Mouse (Mus musculus): ENCODE data around the gene Mrln. TPM values are rescaled to one million over a fixed set of nuclear protein-coding genes. Genes with fewer than 3 reads are reported as not detected.

Gene Mrln
- total RNA-seq, 2 experiments from 2014 or later: 97.0 to 105 TPM

Other genes with a start within 250 kb of the Mrln start
- gene Ccdc6, start 107.5 kb upstream of the Mrln start, total RNA-seq (2021): 10 to 100 TPM; 69.5 to 75.2 TPM
- gene Slc16a9, start 40.4 kb downstream of the Mrln start, total RNA-seq (2021): 1 to 10 TPM; 5.9 to 6.0 TPM
- 1 to 10 TPM; 5.3 to 6.0 TPM for gene Fam13c, start 235.8 kb downstream of the Mrln start, total RNA-seq (2021)